Mouse (Mus musculus) mature B cell (primary cell): Measurements from ENCODE around the gene Tal1.

Experiments used
- in situ Hi-C: fragments of 300-500 bp; cut with MboI; formaldehyde crosslinking; loops from 2 replicates; pipeline ENCODE4 v1.14.3; 2019

The Tal1 gene

GRCm38 (mm10) chr4:115111167-115111566 lies 54.9 kb downstream of the Tal1 start:
- in situ Hi-C loops: no loop called here

GRCm38 (mm10) chr4:115113266-115113665 lies 57.0 kb downstream of the Tal1 start:
- in situ Hi-C loops: no loop called here

GRCm38 (mm10) chr4:115119642-115120041 lies 63.4 kb downstream of the Tal1 start:
- in situ Hi-C loops: no loop called here

- in situ Hi-C loops: no loop called here
These were observed 64.9 kb downstream of the Tal1 start for GRCm38 (mm10) chr4:115121162-115121561.
